Mouse (Mus musculus) megakaryocyte, adult 5-6 weeks (primary cell): ENCODE data around the gene Map1lc3b. TPM values are rescaled to one million over a fixed set of nuclear protein-coding genes. Genes with fewer than 3 reads are reported as not detected.
"Not testable (repeated sequence)": the region's sequence is repeated elsewhere in the genome, so short reads cannot be mapped to it uniquely, and the experiment has no call there.

Source experiments
- ATAC-seq: 2 replicates; pipeline ENCODE4 v1.8.0; 2016; ENCODE audit warnings: mild to moderate bottlenecking, inconsistent platforms; ENCODE audit not compliant: poor library complexity, severe bottlenecking
- total RNA-seq, 2 experiments: library from RNA; stranded (forward) in 1 of 2; stranded (reverse) in 1 of 2; fragments of 153-499, 151-499 nt in 1 of 2; fragments of 221-1000, 200-1000 nt in 1 of 2; gene quantifications; 2 replicates each; pipeline versions ENCODE4 v1.2.3 to v1.2.4; 2015 to 2017

Gene Map1lc3b
- total RNA-seq, 2 experiments from 2014 or later: 124 to 163 TPM

- ATAC-seq: no peak
Observed at GRCm38 (mm10) chr8:121572121-121572520, 18.0 kb upstream of the Map1lc3b start.

- peak; percentile 57 for ATAC-seq
Observed at GRCm38 (mm10) chr8:121573275-121573674, 16.9 kb upstream of the Map1lc3b start.

- no peak for ATAC-seq
Observed at GRCm38 (mm10) chr8:121575661-121576060, 14.5 kb upstream of the Map1lc3b start.

GRCm38 (mm10) chr8:121577751-121578675 lies 12.1 kb upstream of the Map1lc3b start:
- no peak for ATAC-seq

GRCm38 (mm10) chr8:121578676-121579451 lies 11.3 kb upstream of the Map1lc3b start, which contains the start of gene Fbxo31:
Gene Fbxo31 (minus strand): TSS chr8:121578806.
- ATAC-seq: peak; percentile 79

GRCm38 (mm10) chr8:121580465-121580864 lies 9.7 kb upstream of the Map1lc3b start:
- ATAC-seq: peak; percentile 55

- no peak for ATAC-seq
Observed at GRCm38 (mm10) chr8:121583653-121584052, 6.5 kb upstream of the Map1lc3b start.

- ATAC-seq: no peak
Observed at GRCm38 (mm10) chr8:121584730-121585129, 5.4 kb upstream of the Map1lc3b start.

- peak; percentile 83 for ATAC-seq
Observed at GRCm38 (mm10) chr8:121585159-121585825, 4.9 kb upstream of the Map1lc3b start.

- no peak for ATAC-seq
Observed at GRCm38 (mm10) chr8:121588750-121589149, 1.4 kb upstream of the Map1lc3b start.

- no peak for ATAC-seq
Observed at GRCm38 (mm10) chr8:121589205-121589726, 895 bp upstream of the Map1lc3b start.

- peak; percentile 57 for ATAC-seq
Observed at GRCm38 (mm10) chr8:121591178-121592066, 1.3 kb downstream of the Map1lc3b start.

GRCm38 (mm10) chr8:121593293-121593692 lies 3.1 kb downstream of the Map1lc3b start:
- no peak for ATAC-seq

- ATAC-seq: no peak
Observed at GRCm38 (mm10) chr8:121593983-121594382, 3.8 kb downstream of the Map1lc3b start.

GRCm38 (mm10) chr8:121597492-121597891 lies 7.3 kb downstream of the Map1lc3b start:
- ATAC-seq: not testable (repeated sequence)

GRCm38 (mm10) chr8:121598190-121598589 lies 8.0 kb downstream of the Map1lc3b start:
- no peak for ATAC-seq

GRCm38 (mm10) chr8:121598892-121599291 lies 8.7 kb downstream of the Map1lc3b start:
- ATAC-seq: peak; percentile 87

- ATAC-seq: no peak
Observed at GRCm38 (mm10) chr8:121599842-121600241, 9.7 kb downstream of the Map1lc3b start.

- ATAC-seq: no peak
Observed at GRCm38 (mm10) chr8:121602411-121602810, 12.2 kb downstream of the Map1lc3b start.

- ATAC-seq: peak; percentile 68
Observed at GRCm38 (mm10) chr8:121602860-121603259, 12.7 kb downstream of the Map1lc3b start.
